Mouse (Mus musculus) kidney, postnatal 4 days (tissue): ENCODE data around the gene D430042O09Rik.

Experiments
- DNase-seq, 2 experiments: peaks; one replicate each; pipeline ENCODE4 v3.0.0; 2021; ENCODE audit warnings: mixed read lengths in 2 of 2

The D430042O09Rik gene

GRCm38 (mm10) chr7:125818301-125818712 is 110.6 kb downstream of the D430042O09Rik start:
- DNase-seq, result peak; percentile 47 to 70

DNA sequence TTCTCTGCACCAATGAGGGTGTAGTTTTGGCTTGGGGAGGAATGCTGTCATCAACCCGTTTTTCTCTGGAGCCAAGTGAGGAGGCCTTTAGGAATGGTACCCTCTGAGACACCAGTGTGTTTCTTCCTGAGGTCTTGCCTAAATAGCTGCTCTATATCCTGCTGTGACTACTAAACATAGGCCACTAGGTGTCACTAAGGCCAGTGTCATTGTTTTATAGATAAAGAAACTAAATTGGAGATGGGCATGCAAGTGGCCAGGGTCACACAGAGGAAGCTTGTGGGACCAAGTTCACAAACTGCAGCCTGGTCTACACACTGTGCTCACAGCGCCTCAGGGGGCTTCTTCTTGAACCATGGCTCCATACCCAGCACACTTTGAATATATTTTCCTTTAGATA is 112.5 kb downstream of the D430042O09Rik start:
- no peak for DNase-seq

- DNase-seq, result no peak
Observed at GRCm38 (mm10) chr7:125826425-125826824, 118.7 kb downstream of the D430042O09Rik start.

DNA sequence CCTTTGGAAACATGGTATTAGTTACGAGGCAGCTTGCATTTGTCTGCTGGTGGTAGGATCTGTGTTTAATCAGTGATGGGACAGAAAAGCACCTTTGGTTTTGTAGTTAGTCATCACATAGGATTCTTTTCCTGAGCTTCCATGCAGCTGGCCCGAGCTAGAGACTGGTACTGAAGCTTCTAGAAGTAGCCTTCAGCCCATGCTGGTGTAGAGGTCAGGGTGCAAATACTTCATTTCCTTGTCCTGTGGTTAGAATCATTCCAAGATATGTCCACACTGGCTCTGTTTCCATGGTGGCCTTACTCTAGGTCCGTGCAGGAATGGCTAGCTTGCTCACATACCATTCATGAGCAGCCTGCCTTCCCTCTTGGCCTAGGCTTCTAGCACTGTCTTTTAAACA is 119.2 kb downstream of the D430042O09Rik start:
- no peak for DNase-seq

GRCm38 (mm10) chr7:125827420-125827819 is 119.7 kb downstream of the D430042O09Rik start:
- DNase-seq, result peak; percentile 15 to 40

- DNase-seq, result no peak
Observed at GRCm38 (mm10) chr7:125828561-125828960, 120.9 kb downstream of the D430042O09Rik start.

GRCm38 (mm10) chr7:125829121-125829666 is 121.5 kb downstream of the D430042O09Rik start:
- DNase-seq, result no peak

- no peak for DNase-seq
Observed at GRCm38 (mm10) chr7:125832767-125833166, 125.1 kb downstream of the D430042O09Rik start.

GRCm38 (mm10) chr7:125833471-125833870 is 125.8 kb downstream of the D430042O09Rik start:
- no peak for DNase-seq

GRCm38 (mm10) chr7:125838078-125838742 is 130.5 kb downstream of the D430042O09Rik start:
- DNase-seq, result no peak

GRCm38 (mm10) chr7:125845611-125846010 is 137.9 kb downstream of the D430042O09Rik start:
- no peak for DNase-seq

DNA sequence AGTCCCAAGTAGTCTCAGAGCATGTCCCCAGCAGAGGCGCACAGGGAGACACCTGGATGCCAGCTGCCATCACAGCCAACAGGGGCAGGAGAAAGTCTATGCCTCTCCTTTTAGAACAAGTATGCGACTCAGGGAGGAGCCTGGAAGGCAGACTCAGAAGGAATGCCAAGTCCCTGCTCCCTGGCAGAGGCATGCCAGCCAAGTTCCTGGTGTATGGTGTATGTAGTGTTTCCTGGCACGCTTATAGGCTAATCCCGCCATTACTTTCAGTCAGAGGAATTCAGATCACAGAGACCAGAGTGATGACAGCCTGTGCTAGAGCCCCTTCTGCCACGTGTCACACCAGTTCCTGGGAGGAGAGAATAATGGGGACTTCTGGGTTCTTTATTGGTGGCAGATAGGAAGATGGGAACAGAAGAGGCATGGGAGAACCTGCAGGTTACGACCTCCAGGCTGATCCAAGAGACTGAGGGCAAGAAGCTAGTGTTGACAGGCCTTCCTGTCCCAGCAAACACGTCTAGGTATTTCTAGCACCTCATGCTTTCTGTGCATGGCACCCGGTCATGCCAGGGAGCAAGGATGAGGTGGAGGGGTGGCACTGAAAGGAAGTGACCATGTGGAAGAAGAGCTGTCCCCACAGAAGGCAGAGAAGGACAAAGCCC is 139.3 kb downstream of the D430042O09Rik start:
- no peak for DNase-seq

DNA sequence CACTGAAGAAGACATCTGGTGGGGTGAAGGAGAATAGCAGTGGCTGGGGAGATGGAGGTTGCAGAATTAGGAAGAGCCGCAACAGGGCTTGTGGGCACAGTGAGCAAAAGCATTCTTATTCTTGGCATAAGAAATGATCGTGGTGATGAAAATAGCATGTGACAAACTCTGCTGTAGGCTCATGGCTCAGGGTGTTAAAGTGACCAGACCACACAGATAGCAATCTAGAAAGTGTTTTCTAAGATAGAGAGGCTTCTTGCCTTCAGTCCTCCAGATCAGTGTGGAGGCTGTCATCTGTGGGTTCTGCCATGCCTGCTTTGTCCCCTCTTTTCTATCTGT is 139.8 kb downstream of the D430042O09Rik start:
- DNase-seq, result no peak

DNA sequence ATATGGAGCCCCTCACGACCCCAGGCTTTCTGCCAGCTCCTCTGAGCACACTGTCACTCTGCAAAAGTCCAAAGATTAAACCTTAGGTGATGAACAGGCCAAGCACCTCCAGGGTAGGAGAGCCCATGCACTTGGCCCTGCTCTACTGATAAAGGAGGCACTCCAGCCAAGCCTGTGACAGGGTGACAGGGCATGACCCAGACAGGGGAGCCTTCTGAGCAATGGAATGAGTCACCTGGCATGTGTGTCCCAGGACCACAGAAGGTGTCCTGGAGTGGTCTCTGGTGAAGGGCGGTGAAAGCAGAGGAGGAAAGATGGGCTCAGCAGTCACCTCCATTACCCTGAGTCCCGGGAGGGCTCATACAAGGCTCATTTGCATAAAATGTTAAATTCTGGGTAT is 151.9 kb downstream of the D430042O09Rik start:
- no peak for DNase-seq

DNA sequence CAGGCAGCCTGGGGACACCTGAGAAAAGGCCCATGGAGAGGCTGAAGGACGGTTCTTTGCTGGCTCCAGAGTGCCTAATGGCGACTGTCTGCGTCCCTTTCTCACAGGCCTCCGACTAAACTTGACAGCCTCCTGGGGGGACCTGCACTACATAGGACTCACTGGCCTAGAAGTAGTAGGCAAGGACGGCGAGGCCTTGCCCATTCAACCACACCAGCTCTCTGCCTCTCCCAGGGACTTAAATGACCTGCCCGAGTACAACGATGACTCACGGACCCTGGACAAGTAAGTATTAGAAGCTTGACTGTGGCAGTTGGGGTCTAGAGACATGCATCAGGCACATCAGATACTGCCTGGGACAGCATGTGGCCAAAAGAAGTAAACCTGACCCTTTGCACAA is 152.7 kb downstream of the D430042O09Rik start:
- DNase-seq, result no peak

DNA sequence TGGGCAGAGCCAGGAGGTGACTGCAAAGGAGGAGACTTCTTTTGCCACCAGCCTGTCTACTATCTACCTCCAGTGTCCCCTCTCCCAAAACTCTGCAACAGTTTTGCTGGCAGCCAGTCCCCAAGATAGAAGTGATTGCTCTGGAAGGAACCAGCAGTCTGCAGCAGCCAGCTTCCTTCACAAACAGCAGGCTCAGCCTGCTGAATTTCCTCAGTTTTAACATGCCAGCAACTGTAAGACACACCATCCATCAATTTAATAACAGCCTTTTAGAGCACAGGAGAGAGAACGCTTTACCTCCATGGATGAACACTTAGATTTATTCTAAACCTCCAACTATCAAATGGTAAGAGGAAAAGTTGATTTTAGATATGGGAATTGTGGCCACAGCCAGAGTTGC is 156.3 kb downstream of the D430042O09Rik start:
- peak in 1 of 2 experiments; percentile 27 for DNase-seq

DNA sequence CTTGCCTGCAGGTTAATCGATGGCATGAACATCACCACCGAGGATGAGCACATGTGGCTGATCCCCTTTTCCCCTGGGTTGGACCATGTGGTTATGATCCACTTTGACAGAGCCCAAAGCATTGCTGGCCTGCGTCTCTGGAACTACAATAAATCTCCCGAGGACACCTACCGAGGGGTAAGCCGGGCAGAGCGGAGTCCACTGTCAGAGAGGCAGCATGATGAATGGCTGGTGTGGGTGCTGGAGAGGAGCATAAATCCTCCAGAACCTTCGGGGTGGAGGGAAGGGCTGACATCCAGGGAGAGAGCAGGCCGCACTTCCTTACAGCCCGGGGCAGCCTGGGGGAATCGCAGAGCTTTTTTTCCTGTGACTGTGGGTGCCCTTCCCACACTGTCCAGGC is 157.5 kb downstream of the D430042O09Rik start:
- peak; percentile 38 to 52 for DNase-seq

GRCm38 (mm10) chr7:125868570-125868969 is 160.9 kb downstream of the D430042O09Rik start:
- DNase-seq, result peak in 1 of 2 experiments; percentile 13

DNA sequence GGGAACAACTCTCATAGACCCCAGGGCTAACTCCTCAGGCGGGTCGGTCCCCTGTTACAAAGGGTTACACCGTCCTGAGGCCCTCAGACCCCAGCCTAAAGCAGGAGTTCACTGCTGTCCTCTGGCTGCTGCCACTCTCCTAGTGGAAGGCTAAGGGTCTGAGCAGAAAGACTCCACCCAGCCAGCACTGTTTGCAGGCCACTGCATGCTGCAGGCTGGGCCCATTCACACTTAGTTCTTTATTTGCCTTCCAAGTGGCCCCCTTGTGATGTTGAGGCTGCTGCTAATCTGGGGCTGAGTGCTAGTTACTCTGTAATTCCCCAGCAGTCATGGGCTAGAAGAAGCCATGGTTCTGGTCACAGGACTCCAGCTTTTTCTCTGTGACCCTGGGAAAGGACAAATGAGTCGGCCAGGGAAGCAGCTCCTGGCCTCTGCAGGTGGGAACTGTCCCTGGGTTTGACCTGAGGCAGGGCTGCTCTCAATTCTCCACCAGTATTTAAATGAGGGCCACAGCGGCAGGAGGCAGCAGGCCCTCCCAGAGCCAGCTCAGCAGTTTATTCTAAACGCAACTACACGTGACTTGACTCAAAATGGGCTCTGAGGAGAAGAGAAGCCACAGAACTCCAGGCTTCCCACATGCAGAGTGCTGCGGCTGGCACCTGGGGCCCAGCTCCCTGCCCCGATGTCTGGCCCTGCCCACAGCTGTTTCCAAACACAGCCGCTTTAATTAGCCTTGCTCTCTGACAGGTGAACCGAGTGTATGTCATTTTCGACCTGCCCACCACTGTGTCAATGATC is 163.9 kb downstream of the D430042O09Rik start:
- DNase-seq, result peak in 1 of 2 experiments; percentile 40

GRCm38 (mm10) chr7:125872202-125872580 is 164.5 kb downstream of the D430042O09Rik start:
- DNase-seq, result no peak

DNA sequence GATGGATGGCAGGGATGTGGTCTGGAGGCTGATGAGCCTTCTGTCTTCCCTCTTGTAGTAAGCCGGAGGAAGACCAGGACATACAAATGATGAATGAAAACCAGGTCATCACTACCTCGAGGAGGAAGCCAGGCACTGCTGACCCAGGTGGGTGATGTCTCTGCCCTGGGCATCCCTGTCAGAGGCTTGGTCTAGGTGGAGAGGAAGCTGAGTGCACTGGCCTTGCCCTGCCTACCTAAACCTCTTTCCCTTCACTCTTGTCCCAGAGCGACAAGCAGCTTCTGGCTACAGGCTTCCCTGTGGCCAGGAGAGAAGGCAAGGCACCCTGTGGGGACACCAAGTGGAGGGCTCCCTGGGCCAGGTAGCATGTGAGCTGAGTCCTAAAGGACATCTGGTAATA is 165.2 kb downstream of the D430042O09Rik start:
- DNase-seq, result no peak

DNA sequence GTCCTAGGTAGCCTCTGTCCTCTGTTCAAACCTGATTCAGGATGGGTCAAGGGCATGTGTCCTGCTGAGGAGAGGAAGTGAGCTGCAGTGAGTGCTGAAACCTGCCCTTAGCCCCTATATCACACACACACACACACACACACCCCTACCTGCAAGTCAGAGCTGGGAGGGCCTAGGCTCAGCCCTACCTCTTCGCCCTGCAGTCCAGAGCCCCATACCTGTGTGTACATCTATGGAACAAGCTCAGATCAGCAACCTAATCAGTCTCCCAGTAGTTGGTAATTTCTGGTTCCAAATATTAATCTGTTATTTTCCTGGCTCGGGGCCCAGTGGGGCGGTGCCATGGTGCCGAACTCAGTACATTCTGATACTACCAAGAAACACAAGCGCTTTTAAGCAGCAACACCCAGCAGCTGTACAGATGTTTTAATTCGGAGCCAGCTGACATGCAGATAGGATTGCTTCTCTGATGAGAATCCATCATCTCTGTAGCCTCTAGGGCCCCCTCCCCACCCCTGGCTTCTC is 166.3 kb downstream of the D430042O09Rik start:
- no peak for DNase-seq

GRCm38 (mm10) chr7:125878040-125878439 is 170.4 kb downstream of the D430042O09Rik start:
- no peak for DNase-seq
